Mouse (Mus musculus) adrenal gland, postnatal 36 days (tissue): ENCODE data around the gene Depdc5. TPM values are rescaled to one million over a fixed set of nuclear protein-coding genes. Genes with fewer than 3 reads are reported as not detected.
"Not testable (repeated sequence)": the region's sequence is repeated elsewhere in the genome, so short reads cannot be mapped to it uniquely, and the experiment has no call there.

Experiments used
- DNase-seq, 2 experiments: peaks; one replicate each; pipeline ENCODE4 v3.0.0; 2021; ENCODE audit warnings: mixed read lengths in 1 of 2
- long read RNA-seq, 2 experiments: library from polyadenylated mRNA; stranded (forward); transcript quantifications; one replicate each; pipeline ENCODE4 v2.0.0; 2021; ENCODE audit warnings: borderline sequencing depth in 2 of 2
- total RNA-seq, 2 experiments: library from RNA; stranded (reverse); gene quantifications; 2 replicates each; pipeline ENCODE4 v1.2.3; 2021

Depdc5 gene
- 10 to 100 TPM; 38.0 to 41.1 TPM for total RNA-seq
- long read RNA-seq, experiment 1, partial matches to known transcripts = 4 of 5 reads
- long read RNA-seq, experiment 1, other reads (novel, unspliced or antisense) = 1 of 5 reads
- long read RNA-seq, experiment 2, partial matches to known transcripts = 0 of 2 reads
- long read RNA-seq, experiment 2, other reads (novel, unspliced or antisense) = 2 of 2 reads

DNA sequence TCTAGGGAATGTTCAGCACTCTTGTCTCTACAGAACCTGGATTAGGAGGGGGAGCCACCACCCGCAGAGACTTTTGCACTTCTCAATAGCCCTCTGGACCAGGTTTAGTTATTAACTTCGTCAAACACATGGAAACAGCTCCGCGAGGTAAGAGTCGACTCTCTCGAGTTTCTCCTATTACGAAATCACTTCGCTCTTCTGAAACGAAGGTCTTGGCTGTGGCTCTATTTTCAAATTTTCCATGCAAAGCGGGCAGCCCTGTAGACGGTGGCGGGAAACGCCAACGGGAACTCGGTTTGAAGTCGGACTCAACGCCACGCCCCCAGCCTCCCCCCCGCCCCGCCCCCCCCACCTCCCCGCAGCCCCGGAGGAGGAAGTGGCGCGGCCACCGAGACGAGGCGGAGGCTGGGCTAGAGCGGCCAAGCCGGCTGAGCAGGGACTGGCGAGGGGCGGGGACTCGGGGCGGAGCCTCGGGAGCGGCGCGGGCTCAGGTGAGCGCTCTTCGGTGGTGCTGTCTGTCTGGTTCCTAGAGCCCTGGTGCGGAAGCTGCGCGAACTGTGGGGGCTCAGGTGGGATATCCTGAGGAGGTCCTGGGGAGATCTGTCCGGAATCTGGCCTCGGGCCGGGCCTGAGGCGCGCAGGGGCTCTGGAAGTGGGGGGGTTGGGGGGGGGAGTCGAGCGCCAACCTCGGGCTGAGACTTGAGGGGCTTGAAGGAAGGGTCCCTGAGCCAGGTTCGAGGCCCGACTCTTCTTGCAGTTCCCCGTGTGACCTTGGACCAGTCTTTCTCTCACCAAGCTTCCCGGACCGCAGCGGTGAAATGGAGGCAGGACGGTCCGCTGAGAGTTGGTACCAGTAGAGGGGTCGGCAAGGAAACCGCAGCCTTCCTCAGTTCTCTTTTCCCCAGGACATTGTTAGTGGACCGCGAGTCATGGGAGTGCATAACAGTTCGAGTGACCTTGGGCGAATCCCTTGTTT, at the start of gene Depdc5:
Gene Depdc5 (plus strand): TSS at position 449 of the 976 bp plus-strand sequence.
- peak; percentile 97 to 99 for DNase-seq

DNA sequence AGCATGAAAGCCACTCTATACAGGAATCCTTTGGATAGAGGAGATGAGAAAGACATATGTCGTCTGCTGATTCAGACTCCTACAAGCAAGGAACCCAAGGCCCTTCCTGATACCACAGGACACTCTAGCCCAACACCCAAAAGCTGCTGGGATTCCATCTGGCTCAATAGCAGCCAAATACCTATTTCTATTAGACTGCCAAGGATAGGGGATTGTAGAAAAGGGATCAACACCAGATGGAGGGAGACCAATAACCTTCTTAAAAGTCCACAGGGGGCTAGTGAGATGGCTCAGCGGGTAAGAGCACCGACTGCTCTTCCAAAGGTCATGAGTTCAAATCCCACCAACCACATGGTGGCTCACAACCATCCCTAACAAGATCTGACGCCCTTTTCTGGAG, 48.1 kb upstream of the Depdc5 start:
- no peak for DNase-seq

DNA sequence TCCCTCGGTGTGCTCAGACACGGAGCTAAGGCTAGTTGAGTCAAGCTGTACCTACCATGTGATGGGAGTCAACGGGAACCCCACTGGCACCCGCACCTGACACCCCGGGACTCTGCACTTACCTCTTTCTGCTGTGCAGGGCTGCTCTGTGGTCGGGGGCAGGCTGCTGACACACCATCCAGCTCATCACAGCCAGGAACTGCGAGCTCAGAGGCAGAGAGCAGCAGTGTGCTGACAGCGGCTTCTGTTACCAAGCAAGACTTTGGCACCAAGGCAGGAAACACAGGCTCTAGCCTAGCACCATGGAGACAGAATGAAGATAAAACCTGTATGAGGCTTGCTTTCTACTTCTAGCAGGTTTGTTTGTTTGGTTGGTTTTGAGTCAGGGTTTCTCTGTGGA, 43.0 kb upstream of the Depdc5 start:
- DNase-seq = no peak

DNA sequence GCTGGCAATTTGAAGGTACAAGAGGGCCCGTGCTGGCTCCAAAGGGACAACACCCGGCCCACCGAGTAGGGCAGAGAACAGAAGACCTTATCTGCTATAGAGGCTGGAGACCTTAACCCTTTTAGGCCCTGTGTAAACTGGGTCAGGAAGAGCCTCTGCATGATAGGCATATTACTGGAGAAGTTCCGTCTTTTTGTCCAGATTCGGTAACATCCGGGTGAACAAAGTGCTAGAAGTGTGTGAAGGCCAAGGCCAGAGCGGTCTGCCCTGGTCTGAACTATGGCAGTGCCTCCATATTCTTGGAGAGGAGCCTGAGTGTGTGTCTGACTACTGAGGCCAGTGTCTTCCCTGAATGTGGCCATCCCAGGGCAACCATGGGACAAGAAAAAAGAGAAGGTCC, 36.5 kb upstream of the Depdc5 start, which contains the start of gene Gm20671:
Gene Gm20671 (minus strand): TSS at position 101 of the 400 bp plus-strand sequence.
- DNase-seq = peak in 1 of 2 experiments; percentile 45

DNA sequence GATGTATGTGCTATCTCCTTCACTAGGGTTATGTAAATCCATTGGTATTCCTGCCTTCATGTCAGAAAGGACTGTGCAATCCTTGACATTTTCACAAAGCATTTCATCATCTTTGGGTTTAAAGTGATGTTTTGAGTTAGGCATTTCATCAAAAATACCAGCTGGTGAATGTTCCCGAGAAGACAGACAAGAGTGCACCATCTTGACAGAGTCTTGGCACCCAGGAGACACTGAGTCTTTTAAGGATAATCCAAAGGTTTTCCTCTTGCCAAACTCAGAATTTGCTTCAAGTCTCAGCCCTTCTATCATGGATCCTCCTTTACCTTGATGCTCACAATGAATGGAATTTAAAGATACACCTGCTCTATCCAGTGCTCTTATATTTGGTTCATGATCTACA, 34.7 kb upstream of the Depdc5 start:
- DNase-seq = not testable (repeated sequence)

DNA sequence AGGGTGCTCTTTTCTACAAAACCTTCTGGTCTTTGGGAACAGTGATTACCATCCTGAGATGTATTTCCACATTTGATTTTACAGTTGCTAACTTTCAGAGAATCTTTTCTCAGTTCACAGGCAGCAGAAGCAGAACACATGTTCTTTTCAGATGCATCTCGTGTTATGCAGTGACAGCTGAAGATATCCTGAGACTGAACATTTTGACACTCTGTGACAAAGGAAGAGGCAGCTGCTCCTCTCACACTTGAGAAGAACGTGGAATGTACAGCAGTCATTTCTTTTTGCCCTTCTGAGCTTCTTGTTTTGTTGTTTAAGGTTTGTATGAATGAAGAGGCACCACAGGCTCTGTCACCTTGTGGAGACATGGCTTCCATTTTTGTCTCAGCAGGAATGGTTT, 33.4 kb upstream of the Depdc5 start:
- no peak for DNase-seq

DNA sequence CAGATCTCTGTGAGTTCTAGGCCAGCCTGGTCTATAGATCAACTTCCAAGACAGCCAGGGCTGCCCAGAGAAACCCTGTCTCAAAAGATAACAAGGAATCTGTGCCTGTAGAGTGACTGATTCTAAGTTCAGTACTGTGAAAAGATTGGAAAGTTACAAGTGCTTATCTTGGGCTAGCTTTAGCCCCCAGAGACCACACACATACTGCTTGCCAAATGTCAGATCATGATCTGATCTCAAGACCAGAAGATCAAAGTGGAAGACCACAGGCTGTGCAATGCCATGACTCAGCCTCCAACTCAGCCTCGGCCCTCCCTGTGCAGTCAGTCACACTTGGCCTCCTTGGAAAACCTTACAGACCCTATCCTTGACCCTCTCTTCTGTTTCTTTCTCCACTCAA, 29.0 kb upstream of the Depdc5 start:
- DNase-seq = peak; percentile 35 to 57

DNA sequence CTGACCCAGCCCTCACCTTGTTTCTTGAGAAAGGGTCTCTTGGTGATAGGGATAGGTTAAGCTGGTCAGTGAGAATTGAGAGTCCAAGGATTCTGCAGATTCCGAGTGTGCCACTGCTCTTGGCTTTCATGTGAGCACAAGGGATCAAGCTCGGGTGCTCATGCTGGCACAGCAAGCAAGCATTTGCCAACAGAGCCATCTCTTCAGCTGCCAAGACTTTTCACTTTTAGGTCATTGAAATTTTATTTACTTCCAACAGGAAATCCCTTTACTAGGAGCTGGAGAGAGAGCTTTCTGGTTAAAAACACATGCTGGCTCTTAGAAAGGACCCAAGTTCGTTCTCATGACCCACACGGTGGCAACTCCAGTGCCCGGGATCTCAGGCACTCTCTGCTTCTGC, 26.5 kb upstream of the Depdc5 start:
- DNase-seq = no peak

DNA sequence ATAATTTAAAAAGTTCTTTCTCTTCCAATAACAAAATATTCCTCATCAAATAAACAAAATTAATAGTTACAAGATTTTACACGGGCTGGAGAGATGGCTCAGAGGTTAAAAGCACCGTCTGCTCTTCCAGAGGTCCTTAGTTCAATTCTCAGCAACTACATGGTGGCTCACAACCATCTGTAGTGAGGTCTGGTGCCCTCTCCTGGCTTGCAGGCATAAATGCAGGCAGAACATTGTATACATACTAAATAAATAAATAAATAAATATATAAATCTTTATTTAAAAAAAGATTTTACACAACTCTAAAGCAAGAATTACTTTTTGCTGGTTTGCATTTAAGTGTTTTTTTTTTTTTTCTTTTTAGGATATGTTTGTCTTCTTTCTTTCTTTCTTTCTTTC, 23.5 kb upstream of the Depdc5 start:
- DNase-seq = no peak

DNA sequence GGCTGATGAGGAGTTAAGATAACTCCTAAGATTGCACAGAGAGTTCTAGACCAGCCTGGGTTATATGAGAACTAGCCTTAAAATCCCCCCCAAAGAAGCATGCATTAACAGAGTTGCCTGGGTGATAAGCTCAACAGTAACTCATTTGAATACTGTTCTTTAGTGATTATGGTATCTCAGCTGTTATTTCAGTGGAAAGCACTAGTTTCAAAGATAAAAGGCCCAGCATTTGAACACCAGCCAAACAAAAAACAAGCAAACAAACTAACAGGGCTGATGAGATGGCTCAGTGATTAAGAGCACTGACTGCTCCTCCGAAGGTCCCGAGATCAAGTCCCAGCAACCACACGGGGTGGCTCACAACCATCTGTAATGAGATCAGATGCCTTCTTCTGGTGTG, 14.3 kb upstream of the Depdc5 start:
- DNase-seq = no peak

DNA sequence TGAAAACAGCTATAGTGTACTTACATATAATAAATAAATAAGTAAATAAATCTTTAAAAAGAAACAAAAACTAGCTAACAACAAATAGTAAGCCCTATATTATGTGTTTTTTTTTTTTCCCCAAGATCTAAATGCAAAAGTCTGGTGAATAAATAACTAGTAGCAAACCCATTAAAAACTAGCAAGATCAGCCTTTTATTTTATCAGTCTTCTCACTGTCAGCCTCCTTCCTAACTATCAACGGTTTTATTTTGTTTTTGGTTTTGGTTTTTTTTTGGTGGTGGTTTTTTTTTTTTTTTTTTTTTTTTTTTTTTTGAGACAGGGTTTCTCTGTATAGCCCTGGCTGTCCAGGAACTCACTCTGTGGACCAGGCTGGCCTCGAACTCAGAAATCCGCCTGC, 13.9 kb upstream of the Depdc5 start:
- not testable (repeated sequence) for DNase-seq

DNA sequence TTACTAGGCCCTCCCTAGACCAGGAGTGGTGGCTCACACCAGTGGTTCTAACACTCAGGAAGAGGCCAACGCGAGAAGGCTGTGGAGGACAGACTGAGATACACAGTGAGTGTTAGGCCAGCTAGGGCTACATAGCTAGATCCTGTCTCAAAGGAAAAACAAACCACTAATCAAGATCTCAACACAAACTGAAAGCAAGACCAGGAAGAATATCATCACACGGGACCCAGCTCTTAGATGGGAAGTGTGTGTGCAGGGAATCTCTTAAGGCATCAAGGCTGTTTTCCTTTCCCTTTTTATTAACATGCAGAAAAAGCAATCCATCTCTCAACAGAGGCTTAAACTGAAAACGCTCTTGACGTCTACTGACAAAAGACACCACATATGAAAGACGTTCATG, 11.5 kb upstream of the Depdc5 start:
- DNase-seq = no peak

DNA sequence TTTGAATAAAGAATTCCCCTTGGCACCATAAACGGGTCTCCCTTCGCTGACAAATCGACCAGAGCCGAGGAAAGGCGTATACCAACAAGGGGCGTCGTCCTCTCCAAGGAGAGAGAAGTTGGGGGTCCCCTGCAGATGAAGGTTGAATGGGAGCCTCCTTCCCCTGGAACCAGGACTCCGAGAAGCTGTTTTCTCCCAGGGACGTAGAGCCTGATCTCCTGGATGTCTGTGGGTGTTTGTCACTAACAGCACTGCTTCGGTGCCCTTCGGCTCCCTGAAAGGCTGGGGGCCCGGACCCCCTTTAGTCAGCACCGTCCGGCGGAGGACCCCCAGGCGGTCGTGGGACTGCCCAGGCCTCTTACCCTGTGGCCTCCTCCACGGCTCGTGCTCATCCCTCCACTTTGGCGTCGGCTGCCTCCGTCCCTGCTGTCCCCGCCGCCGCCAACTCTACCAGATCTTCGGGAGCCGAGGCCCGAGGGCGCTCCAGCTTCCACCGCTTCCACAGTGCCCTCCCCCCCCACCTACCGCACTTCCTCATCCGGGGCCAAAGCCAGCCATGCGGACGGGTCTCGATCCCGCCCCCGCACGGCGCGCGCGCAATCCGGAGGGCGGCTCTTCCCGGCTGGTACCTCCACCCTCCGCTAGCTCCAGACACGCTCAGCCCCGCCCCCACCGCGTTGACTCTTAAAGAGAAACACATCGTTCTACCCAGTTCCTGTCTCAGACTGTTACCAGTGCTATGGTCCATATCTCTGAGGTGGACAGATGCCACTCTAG, 9.6 kb upstream of the Depdc5 start, which contains the start of gene Prr14l:
Gene Prr14l (minus strand): TSS at position 526 of the 777 bp plus-strand sequence.
- DNase-seq = peak; percentile 99 to 100

DNA sequence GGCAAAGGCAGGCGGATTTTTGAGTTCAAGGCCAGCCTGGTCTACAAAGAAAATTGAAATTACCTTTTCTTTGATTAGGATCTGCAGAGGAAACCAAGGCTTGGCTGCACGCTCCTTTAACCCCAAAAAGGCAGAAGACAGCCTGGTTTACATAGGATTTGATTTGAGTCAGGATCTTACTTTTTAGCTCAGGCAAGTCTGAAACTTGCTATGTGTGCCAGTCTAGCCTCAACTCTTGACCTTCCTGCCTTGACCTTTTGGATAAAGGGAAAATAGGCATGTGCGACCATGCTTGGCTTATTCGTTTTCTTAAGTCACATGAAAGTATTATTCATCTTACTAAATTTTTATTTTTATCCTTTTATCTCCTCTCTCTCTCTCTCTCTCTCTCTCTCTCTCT, 8.7 kb upstream of the Depdc5 start:
- no peak for DNase-seq

DNA sequence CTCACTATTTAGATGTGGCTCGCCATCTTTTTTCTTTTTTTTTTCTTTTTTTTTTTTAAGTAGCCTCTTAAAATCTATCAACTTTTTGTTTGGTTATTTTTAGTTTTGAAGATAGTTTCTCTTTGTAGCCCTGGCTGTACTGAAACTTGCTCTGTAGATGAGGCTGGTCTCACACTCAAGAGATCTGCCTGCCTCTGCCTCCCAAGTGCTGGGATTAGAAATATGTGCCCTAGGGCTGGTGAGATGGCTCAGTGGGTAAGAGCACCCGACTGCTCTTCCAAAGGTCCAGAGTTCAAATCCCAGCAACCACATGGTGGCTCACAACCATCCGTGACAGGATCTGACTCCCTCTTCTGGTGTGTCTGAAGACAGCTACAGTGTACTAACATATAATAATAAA, 8.2 kb upstream of the Depdc5 start:
- DNase-seq = not testable (repeated sequence)

DNA sequence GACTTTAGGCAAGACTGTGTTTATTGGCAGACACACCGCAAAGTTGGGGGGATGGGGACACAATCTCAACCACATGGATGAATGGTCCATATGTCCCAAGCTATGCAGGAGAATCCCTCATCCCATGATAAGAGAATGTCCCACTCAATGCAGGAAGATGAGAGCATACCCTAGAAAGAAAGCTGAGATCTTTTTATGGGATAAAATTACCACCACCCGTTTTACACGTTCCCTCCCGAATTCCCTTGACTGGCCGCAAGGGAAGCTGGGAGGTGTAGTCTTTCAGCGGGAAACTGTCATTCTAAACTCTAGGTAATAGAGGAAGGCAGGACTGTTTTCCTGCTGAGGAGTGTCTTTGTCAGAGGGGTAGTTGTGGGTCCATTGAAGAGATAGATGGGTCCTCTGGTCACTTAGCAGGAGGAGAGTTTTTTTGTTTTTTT, 5.7 kb upstream of the Depdc5 start:
- DNase-seq = peak; percentile 64 to 71

DNA sequence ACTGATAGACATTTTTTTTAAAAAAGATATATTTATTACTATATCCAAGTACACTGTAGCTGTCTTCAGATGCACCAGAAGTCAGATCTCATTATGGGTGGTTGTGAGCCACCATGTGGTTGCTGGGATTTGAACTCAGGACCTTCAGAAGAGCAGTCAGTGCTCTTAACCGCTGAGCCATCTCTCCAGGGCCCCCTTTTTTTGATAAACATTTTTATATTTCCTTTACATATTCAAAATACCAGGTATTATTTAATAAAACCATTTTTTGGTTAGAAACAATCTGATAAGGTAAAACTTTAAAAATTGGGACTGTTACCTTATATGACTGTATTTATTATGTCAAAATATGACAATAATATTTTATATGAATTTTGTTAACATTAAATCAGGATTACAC, 2.4 kb upstream of the Depdc5 start:
- no peak for DNase-seq

DNA sequence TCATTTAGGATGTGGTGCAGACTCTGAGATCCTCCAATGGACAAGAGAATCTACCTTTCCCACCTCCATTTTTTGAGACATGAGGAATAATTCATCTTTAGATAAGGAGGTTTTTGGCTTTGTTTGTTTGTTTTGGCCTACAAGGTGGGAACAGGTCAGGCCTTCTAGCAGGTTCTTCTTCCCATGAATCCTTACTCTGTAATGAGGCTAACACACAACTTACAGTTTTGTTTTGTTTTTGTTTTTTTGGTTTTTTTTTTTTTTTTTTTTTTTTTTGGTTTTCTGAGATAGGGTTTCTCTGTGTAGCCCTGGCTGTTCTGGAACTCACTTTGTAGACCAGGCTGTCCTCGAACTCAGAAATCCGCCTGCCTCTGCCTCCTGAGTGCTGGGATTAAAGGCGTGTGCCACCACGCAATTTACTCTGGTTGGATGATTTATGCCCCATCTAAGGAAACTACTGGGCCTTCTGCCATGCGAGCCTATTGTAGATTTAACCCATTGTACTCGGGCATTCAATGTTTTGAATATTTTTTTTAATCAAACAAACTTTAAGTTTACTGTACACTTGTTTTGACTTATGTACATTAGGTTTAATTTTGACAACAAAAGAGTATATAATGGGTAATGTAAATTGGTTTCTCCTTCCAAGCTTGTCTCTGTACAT, 900 bp upstream of the Depdc5 start:
- DNase-seq = peak in 1 of 2 experiments; percentile 24

DNA sequence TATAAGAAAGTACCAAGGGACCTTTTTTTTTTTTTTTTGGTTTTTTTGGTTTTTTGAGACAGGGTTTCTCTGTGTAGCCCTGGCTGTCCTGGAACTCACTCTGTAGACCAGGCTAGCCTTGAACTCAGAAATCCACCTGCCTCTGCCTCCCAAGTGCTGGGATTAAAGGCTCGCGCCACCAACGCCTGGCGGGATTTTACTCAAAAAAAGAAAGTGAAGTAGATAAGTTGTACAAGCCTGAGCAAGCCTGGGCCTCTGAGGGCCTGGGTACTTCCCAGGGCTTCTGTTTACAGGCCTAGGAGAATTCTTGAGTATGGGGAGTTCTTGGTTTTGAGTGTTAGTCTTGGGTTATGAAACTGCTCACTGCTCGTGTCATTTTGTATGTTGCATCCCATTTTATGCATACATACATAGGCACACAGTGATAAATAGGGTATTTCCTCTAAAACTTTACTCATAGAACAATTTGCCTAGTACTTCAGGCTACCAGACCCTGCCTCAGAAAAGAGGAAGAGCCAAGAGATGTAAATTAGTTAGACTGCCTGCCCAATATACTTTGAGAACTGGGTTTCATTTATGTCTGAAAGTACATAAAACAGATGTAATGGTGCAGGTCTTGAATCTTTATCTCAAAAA, 6.0 kb downstream of the Depdc5 start:
- no peak for DNase-seq

DNA sequence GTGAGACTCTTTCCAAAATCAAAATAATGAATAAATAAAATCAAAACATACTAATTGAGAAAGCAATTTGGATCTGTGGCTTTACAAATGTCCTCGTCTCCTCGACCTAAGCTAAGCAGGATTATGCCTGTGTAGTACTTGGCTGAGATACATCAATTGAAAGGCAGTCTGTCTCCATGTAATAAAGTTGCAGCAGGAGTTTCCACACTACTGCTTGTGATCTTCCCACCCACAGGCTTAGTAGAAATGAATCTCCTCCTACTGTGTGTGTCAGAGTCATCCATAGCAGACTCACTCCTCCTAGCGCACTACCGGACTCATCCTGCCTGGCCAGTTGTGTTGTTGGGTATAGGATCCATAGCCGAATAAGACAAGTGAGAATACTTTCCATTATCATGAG, 8.8 kb downstream of the Depdc5 start:
- DNase-seq = no peak

DNA sequence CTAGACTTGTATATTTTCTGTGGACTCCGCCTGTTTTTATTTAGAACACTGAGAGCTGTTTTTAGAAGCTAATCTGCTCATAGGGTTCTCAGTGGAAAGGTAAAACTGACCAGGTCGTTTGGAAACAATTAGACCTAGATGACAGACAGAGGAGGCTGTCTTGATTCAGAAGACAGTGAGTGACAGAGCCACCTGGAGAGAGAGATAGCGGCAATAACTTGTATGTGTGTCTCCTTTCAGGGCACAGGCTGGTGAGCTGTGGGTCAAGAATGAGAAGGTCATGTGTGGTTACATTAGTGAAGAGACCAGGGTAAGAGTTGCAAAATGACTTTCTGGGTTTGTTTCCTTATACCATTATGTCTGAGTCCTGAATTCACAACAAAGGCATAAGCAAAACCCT, 23.2 kb downstream of the Depdc5 start:
- DNase-seq = no peak
